Mouse (Mus musculus): ENCODE results near the gene Ppa2.

DNA sequence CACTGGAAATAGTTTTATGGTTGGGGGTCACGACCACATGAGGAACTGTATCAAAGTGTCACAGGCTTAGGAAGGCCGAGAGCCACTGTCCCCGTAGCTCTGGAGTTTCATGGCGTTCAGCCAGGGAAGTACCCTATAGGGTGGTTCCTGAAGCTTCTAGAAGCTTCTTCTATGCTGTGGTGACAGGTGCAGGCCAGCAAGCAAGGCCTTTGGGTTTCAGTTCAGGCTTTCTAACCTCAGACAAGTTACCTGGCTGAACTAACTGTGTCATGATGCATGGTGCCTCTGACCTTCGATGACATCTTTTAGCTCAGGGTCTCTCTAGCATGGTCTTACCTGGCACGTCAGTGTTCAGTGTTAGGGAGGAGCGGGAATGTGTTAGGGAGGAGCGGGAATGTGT lies 5.7 kb downstream of the Ppa2 start:
- TF ChIP-seq CTCF (IDR thresholded peaks at IDR 0.05; ENCODE audit: extremely low read depth, insufficient read length, insufficient replicate concordance, low read depth, low read length) (no peak), POLR2A (IDR thresholded peaks at IDR 0.05; ENCODE audit: low read depth, low read length) (no peak)

Measured in small intestine, adult 2 months (tissue).